Comparison of ENCODE assay signal across 13 mouse cellular contexts in genomic region chr5:74311865-74312264, GRCm38 (mm10).
DNase-seq lines count a peak whose midpoint lies in the region; TF ChIP-seq lines count a peak whose summit lies in the region.
"Had no signal": no experiment of that assay in that cellular context is flagged by ENCODE, and none has a peak within 500 bp of the region (broad histone marks: within the 10 kb centered on the region; RNA-seq: fewer than 3 reads in every experiment).

No protein-coding gene starts in this region.

- DNase-seq in liver, adult 2 months (ENCODE audit: extremely low read depth, low read depth, low spot score): peak; percentile 24
- DNase-seq in liver: no peak
- DNase-seq in fat pad, adult 2 months (ENCODE audit: extremely low read depth, low read depth, low spot score): peak; percentile 52
- DNase-seq in gastrocnemius, postnatal 14 days: peak; percentile 56
- DNase-seq in limb, embryonic 10.5 days (ENCODE audit: low spot score): no peak
- no peak for DNase-seq in right cerebral cortex, postnatal 4 days
- DNase-seq in layer of hippocampus, postnatal 10 days (ENCODE audit: low spot score in 2 of 2): no peak
- DNase-seq in embryonic facial prominence, embryonic 10.5 days (ENCODE audit: low spot score): no peak
- DNase-seq: layer of hippocampus, postnatal 36 days; liver, embryonic 13.5 days had no signal

- no peaks in the 10 kb centered on the region for H3K79me2 ChIP-seq in liver, adult 2 months (ENCODE audit: control insufficient read depth, insufficient read depth, low read length)

- TF ChIP-seq CTCF in liver, adult 2 months (IDR thresholded peaks at IDR 0.05; ENCODE audit: low read depth, low read length): no peak

- no peak overlapping the region for H3K9ac ChIP-seq in liver, adult 2 months (ENCODE audit: low read depth, low read length)
- H3K9ac ChIP-seq: liver, embryonic 13.5 days; neural tube, embryonic 13.5 days had no signal

- no peak for TF ChIP-seq POLR2A in liver, adult 2 months (IDR thresholded peaks at IDR 0.05; ENCODE audit: extremely low read depth, insufficient read depth, low read length)

- no peaks in the 10 kb centered on the region for H3K36me3 ChIP-seq in liver, adult 2 months (ENCODE audit: control insufficient read depth, insufficient read depth, low read length)
- H3K36me3 ChIP-seq in limb, embryonic 10.5 days: no peaks in the 10 kb centered on the region
- no peaks in the 10 kb centered on the region for H3K36me3 ChIP-seq in embryonic facial prominence, embryonic 10.5 days (replicated peaks)
- H3K36me3 ChIP-seq: liver, embryonic 13.5 days; neural tube, embryonic 13.5 days had no signal

- no peak overlapping the region for H3K4me3 ChIP-seq in liver, adult 2 months (ENCODE audit: insufficient read depth, low read depth, low read length)
- H3K4me3 ChIP-seq in limb, embryonic 10.5 days: no peak overlapping the region
- H3K4me3 ChIP-seq in embryonic facial prominence, embryonic 10.5 days: no peak overlapping the region
- H3K4me3 ChIP-seq: liver, embryonic 13.5 days; neural tube, embryonic 13.5 days had no signal

- intact Hi-C loops in gastrocnemius, postnatal 14 days (cut with DNase I; ENCODE audit: low total_unique reads): loop anchor here (5.0 kb wide), 1 partner anchor 845 kb away; no protein-coding TSS in a partner anchor

- no peaks in the 10 kb centered on the region for H3K9me3 ChIP-seq in limb, embryonic 10.5 days (replicated peaks)
- no peaks in the 10 kb centered on the region for H3K9me3 ChIP-seq in embryonic facial prominence, embryonic 10.5 days
- H3K9me3 ChIP-seq: liver, embryonic 13.5 days; neural tube, embryonic 13.5 days had no signal

- no peak overlapping the region for H3K27ac ChIP-seq in liver, adult 2 months (replicated peaks; ENCODE audit: insufficient read depth, low read depth, low read length)
- peak overlapping the region; percentile 72 for H3K27ac ChIP-seq in limb, embryonic 10.5 days
- H3K27ac ChIP-seq in embryonic facial prominence, embryonic 10.5 days (replicated peaks): no peak overlapping the region
- H3K27ac ChIP-seq: liver, embryonic 13.5 days; neural tube, embryonic 13.5 days had no signal

- H3K27me3 ChIP-seq in liver, adult 2 months (ENCODE audit: control insufficient read depth, insufficient read depth, low read length): no peaks in the 10 kb centered on the region
- H3K27me3 ChIP-seq in limb, embryonic 10.5 days (ENCODE audit: low read depth, poor library complexity, severe bottlenecking): no peaks in the 10 kb centered on the region
- H3K27me3 ChIP-seq in embryonic facial prominence, embryonic 10.5 days (replicated peaks; ENCODE audit: low read depth, poor library complexity, severe bottlenecking): 0 out of 2 replicates have a peak, but pooled peaks cover 6% of the 10 kb centered on the region
- H3K27me3 ChIP-seq: CH12.LX; liver, embryonic 13.5 days; Patski had no signal

- WGBS in liver, adult 2 months: 64% methylated on average over 6 of the region's 6 CpGs
- WGBS in limb, embryonic 10.5 days: 69% methylated on average over 6 of the region's 6 CpGs
- WGBS in embryonic facial prominence, embryonic 10.5 days: 62% methylated on average over 6 of the region's 6 CpGs

- H3K4me1 ChIP-seq in liver, adult 2 months (ENCODE audit: control insufficient read depth, insufficient read depth, low read length): peaks cover 11% of the 10 kb centered on the region; the same call in 1 of the 2 replicates
- H3K4me1 ChIP-seq in limb, embryonic 10.5 days: peaks cover 56% of the 10 kb centered on the region
- H3K4me1 ChIP-seq in embryonic facial prominence, embryonic 10.5 days: peaks cover 25% of the 10 kb centered on the region

Comparison
In these comparisons a context has a peak if more than half of its experiments do, and no peak if none do; other contexts are left out.
1. DNase-seq: peak in liver, adult 2 months (single experiment), fat pad, adult 2 months (single experiment) and gastrocnemius, postnatal 14 days (single experiment); none in liver (single experiment), limb, embryonic 10.5 days (single experiment), right cerebral cortex, postnatal 4 days (single experiment), layer of hippocampus, postnatal 10 days (0 of 2) and embryonic facial prominence, embryonic 10.5 days (single experiment).